Mouse (Mus musculus): Measurements from ENCODE around the gene Rps3a1. TPM values are rescaled to one million over a fixed set of nuclear protein-coding genes. Genes with fewer than 3 reads are reported as not detected.

Gene Rps3a1
- 502 and 513 TPM in 2 replicates for polyA plus RNA-seq (2015; fragmentation: Nextera tagmentation; extraction: Ambion mirVana)

GRCm38 (mm10) chr3:86142263-86142933 lies at the start of gene Rps3a1:
Gene Rps3a1, minus strand, starts transcription at chr3:86142702.
- Histone ChIP-seq H3K27ac (ENCODE audit: low read depth, low read length) (peak within 1 kb of the TSS; percentile 85), H3K9ac (ENCODE audit: low read depth, low read length) (peak within 1 kb of the TSS; percentile 91)

GRCm38 (mm10) chr3:86187736-86188389 lies 45.4 kb upstream of the Rps3a1 start:
- Histone ChIP-seq H3K4me1 (ENCODE audit: control insufficient read depth, insufficient read depth, low read depth, low read length) (no peaks in the 10 kb centered on the region), H3K9ac (ENCODE audit: low read depth, low read length) (no peak overlapping the region), H3K4me2 (ENCODE audit: low read length) (no peak overlapping the region), H3K4me3 (ENCODE audit: low read length) (no peak overlapping the region), H3K36me3 (ENCODE audit: control insufficient read depth, insufficient read depth, low read length) (no peaks in the 10 kb centered on the region), H3K27ac (ENCODE audit: low read depth, low read length) (no peak overlapping the region), H3K9me3 (ENCODE audit: control insufficient read depth, low read length) (no peaks in the 10 kb centered on the region), H3K27me3 (replicated peaks; ENCODE audit: control insufficient read depth, insufficient read depth, low read length) (no peaks in the 10 kb centered on the region)
- 67% methylated on average over 5 of the region's 5 CpGs for WGBS
- no peak for ATAC-seq

More at GRCm38 (mm10) chr3:86142263-86142933, at the start of gene Rps3a1:
- Histone ChIP-seq H3K4me3 (ENCODE audit: low read length) (peak within 1 kb of the TSS; percentile 92), H3K4me1 (ENCODE audit: control insufficient read depth, insufficient read depth, low read depth, low read length) (peaks cover 11% of the 10 kb centered on the region), H3K36me3 (ENCODE audit: control insufficient read depth, insufficient read depth, low read length) (peaks cover 12% of the 10 kb centered on the region), H3K4me2 (ENCODE audit: low read length) (peak within 1 kb of the TSS; percentile 81), H3K27me3 (replicated peaks; ENCODE audit: control insufficient read depth, insufficient read depth, low read length) (no peaks in the 10 kb centered on the region), H3K9me3 (ENCODE audit: control insufficient read depth, low read length) (no peaks in the 10 kb centered on the region)
- peak; percentile 98 for ATAC-seq
- under 1% methylated on average over 74 of the region's 77 CpGs for WGBS

- Histone ChIP-seq H3K27ac (ENCODE audit: low read depth, low read length) (no peak overlapping the region), H3K9me3 (ENCODE audit: control insufficient read depth, low read length) (no peaks in the 10 kb centered on the region), H3K9ac (ENCODE audit: low read depth, low read length) (no peak overlapping the region), H3K4me1 (ENCODE audit: control insufficient read depth, insufficient read depth, low read depth, low read length) (no peaks in the 10 kb centered on the region), H3K36me3 (ENCODE audit: control insufficient read depth, insufficient read depth, low read length) (no peaks in the 10 kb centered on the region), H3K27me3 (replicated peaks; ENCODE audit: control insufficient read depth, insufficient read depth, low read length) (no peaks in the 10 kb centered on the region), H3K4me2 (ENCODE audit: low read length) (no peak overlapping the region), H3K4me3 (ENCODE audit: low read length) (no peak overlapping the region)
- no peak for ATAC-seq
- 90% methylated on average over 7 of the region's 7 CpGs for WGBS
Measured at GRCm38 (mm10) chr3:86184546-86184945, 42.0 kb upstream of the Rps3a1 start.

GRCm38 (mm10) chr3:86181107-86181506 lies 38.6 kb upstream of the Rps3a1 start:
- no peak for ATAC-seq
- no peak overlapping the region for H3K4me3 ChIP-seq (ENCODE audit: low read length)
- no peaks in the 10 kb centered on the region for H3K36me3 ChIP-seq (ENCODE audit: control insufficient read depth, insufficient read depth, low read length)
- no peaks in the 10 kb centered on the region for H3K4me1 ChIP-seq (ENCODE audit: control insufficient read depth, insufficient read depth, low read depth, low read length)
- no peaks in the 10 kb centered on the region for H3K27me3 ChIP-seq (replicated peaks; ENCODE audit: control insufficient read depth, insufficient read depth, low read length)
- H3K27ac ChIP-seq (ENCODE audit: low read depth, low read length): no peak overlapping the region
- H3K9me3 ChIP-seq (ENCODE audit: control insufficient read depth, low read length): no peaks in the 10 kb centered on the region
- 72% methylated on average over 5 of the region's 5 CpGs for WGBS
- no peak overlapping the region for H3K9ac ChIP-seq (ENCODE audit: low read depth, low read length)
- H3K4me2 ChIP-seq (ENCODE audit: low read length): no peak overlapping the region

GRCm38 (mm10) chr3:86179714-86180113 lies 37.2 kb upstream of the Rps3a1 start:
- H3K4me3 ChIP-seq (ENCODE audit: low read length): no peak overlapping the region
- no peaks in the 10 kb centered on the region for H3K27me3 ChIP-seq (replicated peaks; ENCODE audit: control insufficient read depth, insufficient read depth, low read length)
- H3K9me3 ChIP-seq (ENCODE audit: control insufficient read depth, low read length): no peaks in the 10 kb centered on the region
- H3K36me3 ChIP-seq (ENCODE audit: control insufficient read depth, insufficient read depth, low read length): no peaks in the 10 kb centered on the region
- 91% methylated on average over 7 of the region's 7 CpGs for WGBS
- H3K4me1 ChIP-seq (ENCODE audit: control insufficient read depth, insufficient read depth, low read depth, low read length): no peaks in the 10 kb centered on the region
- ATAC-seq: no peak
- H3K9ac ChIP-seq (ENCODE audit: low read depth, low read length): no peak overlapping the region
- H3K27ac ChIP-seq (ENCODE audit: low read depth, low read length): no peak overlapping the region
- no peak overlapping the region for H3K4me2 ChIP-seq (ENCODE audit: low read length)

- H3K27ac ChIP-seq (ENCODE audit: low read depth, low read length): no peak overlapping the region
- no peak for ATAC-seq
- no peak overlapping the region for H3K9ac ChIP-seq (ENCODE audit: low read depth, low read length)
- H3K4me3 ChIP-seq (ENCODE audit: low read length): no peak overlapping the region
- no peaks in the 10 kb centered on the region for H3K36me3 ChIP-seq (ENCODE audit: control insufficient read depth, insufficient read depth, low read length)
- no peaks in the 10 kb centered on the region for H3K27me3 ChIP-seq (replicated peaks; ENCODE audit: control insufficient read depth, insufficient read depth, low read length)
- WGBS: 77% methylated on average over 8 of the region's 8 CpGs
- H3K4me1 ChIP-seq (ENCODE audit: control insufficient read depth, insufficient read depth, low read depth, low read length): no peaks in the 10 kb centered on the region
- H3K9me3 ChIP-seq (ENCODE audit: control insufficient read depth, low read length): no peaks in the 10 kb centered on the region
- no peak overlapping the region for H3K4me2 ChIP-seq (ENCODE audit: low read length)
Measured at GRCm38 (mm10) chr3:86168841-86169425, 26.4 kb upstream of the Rps3a1 start.

- H3K9ac ChIP-seq (ENCODE audit: low read depth, low read length): no peak overlapping the region
- H3K27me3 ChIP-seq (replicated peaks; ENCODE audit: control insufficient read depth, insufficient read depth, low read length): no peaks in the 10 kb centered on the region
- no peaks in the 10 kb centered on the region for H3K9me3 ChIP-seq (ENCODE audit: control insufficient read depth, low read length)
- no peak for ATAC-seq
- WGBS: 69% methylated on average over 9 of the region's 9 CpGs
- no peak overlapping the region for H3K4me2 ChIP-seq (ENCODE audit: low read length)
- no peak overlapping the region for H3K4me3 ChIP-seq (ENCODE audit: low read length)
- H3K4me1 ChIP-seq (ENCODE audit: control insufficient read depth, insufficient read depth, low read depth, low read length): no peaks in the 10 kb centered on the region
- H3K27ac ChIP-seq (ENCODE audit: low read depth, low read length): no peak overlapping the region
- no peaks in the 10 kb centered on the region for H3K36me3 ChIP-seq (ENCODE audit: control insufficient read depth, insufficient read depth, low read length)
Measured at GRCm38 (mm10) chr3:86149521-86149920, 7.0 kb upstream of the Rps3a1 start.

- Histone ChIP-seq H3K9ac (ENCODE audit: low read depth, low read length) (no peak overlapping the region), H3K9me3 (ENCODE audit: control insufficient read depth, low read length) (no peaks in the 10 kb centered on the region), H3K4me2 (ENCODE audit: low read length) (no peak overlapping the region), H3K4me3 (ENCODE audit: low read length) (no peak overlapping the region), H3K27me3 (replicated peaks; ENCODE audit: control insufficient read depth, insufficient read depth, low read length) (no peaks in the 10 kb centered on the region), H3K27ac (ENCODE audit: low read depth, low read length) (no peak overlapping the region), H3K4me1 (ENCODE audit: control insufficient read depth, insufficient read depth, low read depth, low read length) (no peaks in the 10 kb centered on the region), H3K36me3 (ENCODE audit: control insufficient read depth, insufficient read depth, low read length) (no peaks in the 10 kb centered on the region)
- WGBS: 66% methylated on average over 6 of the region's 6 CpGs
- no peak for ATAC-seq
Measured at GRCm38 (mm10) chr3:86149063-86149462, 6.6 kb upstream of the Rps3a1 start.

GRCm38 (mm10) chr3:86143343-86143742 lies 841 bp upstream of the Rps3a1 start:
- H3K27ac ChIP-seq (ENCODE audit: low read depth, low read length): no peak overlapping the region
- H3K9ac ChIP-seq (ENCODE audit: low read depth, low read length): peak overlapping the region; percentile 41
- H3K9me3 ChIP-seq (ENCODE audit: control insufficient read depth, low read length): no peaks in the 10 kb centered on the region
- H3K4me2 ChIP-seq (ENCODE audit: low read length): no peak overlapping the region
- 0 out of 2 replicates have a peak, but pooled peaks cover 8% of the 10 kb centered on the region for H3K36me3 ChIP-seq (ENCODE audit: control insufficient read depth, insufficient read depth, low read length)
- H3K4me3 ChIP-seq (ENCODE audit: low read length): no peak overlapping the region
- WGBS: 88% methylated on average over 6 of the region's 6 CpGs
- H3K4me1 ChIP-seq (ENCODE audit: control insufficient read depth, insufficient read depth, low read depth, low read length): peaks cover 11% of the 10 kb centered on the region
- H3K27me3 ChIP-seq (replicated peaks; ENCODE audit: control insufficient read depth, insufficient read depth, low read length): no peaks in the 10 kb centered on the region
- no peak; the same call in 1 of the 2 replicates for ATAC-seq
